Mouse (Mus musculus) thymus, adult 18-20 months (tissue): ENCODE data around the gene Gm6710.
"Not testable (repeated sequence)": the region's sequence is repeated elsewhere in the genome, so short reads cannot be mapped to it uniquely, and the experiment has no call there.

ENCODE experiments used
- DNase-seq, 2 experiments: peaks; one replicate each; pipeline ENCODE4 v3.0.0; 2022; ENCODE audit warnings: mixed read lengths in 2 of 2

Gene Gm6710

GRCm38 (mm10) chr2:175869024-175869423 lies at the start of gene Gm6710:
Gene Gm6710 (plus strand): TSS chr2:175869219.
- DNase-seq: not testable (repeated sequence)
